ENCODE assay signal across 14 mouse cellular contexts in the genomic region with DNA sequence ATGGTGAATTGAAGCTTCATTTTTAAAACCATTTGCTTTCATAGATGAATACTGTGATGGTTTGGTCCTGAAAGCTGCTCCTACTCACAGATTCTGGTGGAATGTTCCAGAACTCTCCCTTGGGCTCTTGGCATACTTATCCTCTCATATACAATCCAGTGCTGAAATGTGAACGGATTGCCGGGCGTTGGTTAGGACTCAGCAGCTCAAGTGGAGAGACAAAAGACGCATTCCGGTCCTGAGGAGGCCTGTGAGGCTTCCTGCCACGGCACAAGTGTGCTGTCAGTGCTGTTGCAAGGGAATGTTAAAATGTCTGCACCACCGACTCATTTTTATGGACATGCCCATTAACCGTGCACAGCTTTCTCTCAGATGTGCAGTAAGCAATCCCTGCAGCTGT.
A peak's percentile ranks its signal among the peaks of the same experiment; 100 is the strongest.
DNase-seq lines count a peak whose midpoint lies in the region; ATAC-seq and TF ChIP-seq lines count a peak whose summit lies in the region.
"Had no signal": no experiment of that assay in that cellular context is flagged by ENCODE, and none has a peak within 500 bp of the region (broad histone marks: within the 10 kb centered on the region; RNA-seq: fewer than 3 reads in every experiment).

No protein-coding gene starts in this region.

- H3K4me2 ChIP-seq in neural tube, embryonic 13.5 days = no peak overlapping the region
- no peak overlapping the region for H3K4me2 ChIP-seq in hindbrain, postnatal 0 days (ENCODE audit: low read depth, low read length)
- H3K4me2 ChIP-seq: lung, embryonic 15.5 days had no signal

- no peak overlapping the region for H3K4me3 ChIP-seq in heart, embryonic 10.5 days
- H3K4me3 ChIP-seq in neural tube, embryonic 13.5 days = no peak overlapping the region
- no peak overlapping the region for H3K4me3 ChIP-seq in hindbrain, postnatal 0 days (ENCODE audit: low read length)
- H3K4me3 ChIP-seq: left cerebral cortex, adult 2 months; lung, embryonic 15.5 days had no signal

- peak overlapping the region; percentile 48 for H3K9ac ChIP-seq in neural tube, embryonic 13.5 days
- H3K9ac ChIP-seq in hindbrain, postnatal 0 days (replicated peaks; ENCODE audit: low read length) = no peak overlapping the region
- H3K9ac ChIP-seq: lung, embryonic 15.5 days had no signal

- no peaks in the 10 kb centered on the region for H3K27me3 ChIP-seq in heart, embryonic 10.5 days (ENCODE audit: insufficient read depth, poor library complexity, severe bottlenecking)
- H3K27me3 ChIP-seq in neural tube, embryonic 13.5 days = no peaks in the 10 kb centered on the region
- no peaks in the 10 kb centered on the region for H3K27me3 ChIP-seq in hindbrain, postnatal 0 days (ENCODE audit: insufficient read depth, low read length)
- H3K27me3 ChIP-seq: lung, embryonic 15.5 days had no signal

- peaks cover 38% of the 10 kb centered on the region for H3K4me1 ChIP-seq in heart, embryonic 10.5 days
- peaks cover 86% of the 10 kb centered on the region for H3K4me1 ChIP-seq in neural tube, embryonic 13.5 days (replicated peaks)
- no peaks in the 10 kb centered on the region for H3K4me1 ChIP-seq in hindbrain, postnatal 0 days (ENCODE audit: insufficient read depth, low read length)

- no peak for DNase-seq in heart, embryonic 10.5 days (ENCODE audit: low spot score)
- no peak for DNase-seq in heart, adult 8-10 months (ENCODE audit: low spot score)
- DNase-seq in neural tube, embryonic 10.5 days (ENCODE audit: extremely low spot score, low spot score) = no peak
- DNase-seq in hindbrain, postnatal 0 days (ENCODE audit: low spot score) = peak; percentile 44
- DNase-seq in urinary bladder, postnatal 14 days (ENCODE audit: low spot score) = no peak
- no peak for DNase-seq in left cerebral cortex, adult 11 months (ENCODE audit: low spot score)
- DNase-seq in cerebellum, postnatal 25 days = no peak
- DNase-seq: B cell, adult 2 months; cerebellum, adult 11-12 months; heart, postnatal 10 days; kidney, adult 8-10 months had no signal

- ATAC-seq in neural tube, embryonic 13.5 days (ENCODE audit: low read depth) = 0 out of 2 replicates have a peak, but pooled peaks have one; percentile 12
- no peak for ATAC-seq in hindbrain, postnatal 0 days

- 0 out of 2 replicates have a peak overlapping the region, but pooled peaks have one; percentile 44 for H3K27ac ChIP-seq in heart, embryonic 10.5 days
- H3K27ac ChIP-seq in neural tube, embryonic 13.5 days (replicated peaks) = peak overlapping the region; percentile 84
- H3K27ac ChIP-seq in hindbrain, postnatal 0 days = peak overlapping the region; percentile 54
- H3K27ac ChIP-seq: left cerebral cortex, adult 2 months; lung, embryonic 15.5 days had no signal

- no peak for TF ChIP-seq CTCF in hindbrain, postnatal 0 days (IDR thresholded peaks at IDR 0.05; ENCODE audit: low read depth)

- no peaks in the 10 kb centered on the region for H3K9me3 ChIP-seq in heart, embryonic 10.5 days
- H3K9me3 ChIP-seq in neural tube, embryonic 13.5 days = no peaks in the 10 kb centered on the region
- H3K9me3 ChIP-seq in hindbrain, postnatal 0 days (ENCODE audit: low read length) = no peaks in the 10 kb centered on the region
- H3K9me3 ChIP-seq: lung, embryonic 15.5 days had no signal

- 36% methylated on average over 8 of the region's 8 CpGs for WGBS in heart, embryonic 10.5 days
- WGBS in neural tube, embryonic 13.5 days = 41% methylated on average over 8 of the region's 8 CpGs
- WGBS in hindbrain, postnatal 0 days = 38% methylated on average over 8 of the region's 8 CpGs

- peaks cover 18% of the 10 kb centered on the region for H3K36me3 ChIP-seq in heart, embryonic 10.5 days
- peaks cover 28% of the 10 kb centered on the region for H3K36me3 ChIP-seq in neural tube, embryonic 13.5 days
- peaks cover 19% of the 10 kb centered on the region; the same call in 1 of the 2 replicates for H3K36me3 ChIP-seq in hindbrain, postnatal 0 days (ENCODE audit: insufficient read depth, low read length)
- H3K36me3 ChIP-seq: lung, embryonic 15.5 days had no signal
